Mouse (Mus musculus): Measurements from ENCODE around the gene Fam129b. TPM values are rescaled to one million over a fixed set of nuclear protein-coding genes. Genes with fewer than 3 reads are reported as not detected.

The Fam129b gene
- polyA plus RNA-seq, 1 experiment: 27.2 TPM

- peaks cover 32% of the 10 kb centered on the region for H3K36me3 ChIP-seq (ENCODE audit: control insufficient read depth, insufficient read depth, low read length)
- no peak overlapping the region for H3K4me3 ChIP-seq (ENCODE audit: low read depth, low read length)
- H3K27me3 ChIP-seq (ENCODE audit: control insufficient read depth, insufficient read depth, low read length): no peaks in the 10 kb centered on the region
- H3K27ac ChIP-seq (ENCODE audit: insufficient read depth, low read depth, low read length): no peak overlapping the region
- 74% methylated on average over 10 of the region's 10 CpGs for WGBS
- no peaks in the 10 kb centered on the region for H3K4me1 ChIP-seq (ENCODE audit: control insufficient read depth, insufficient read depth, insufficient read length, low read length)
- TF ChIP-seq POLR2A (IDR thresholded peaks at IDR 0.05; ENCODE audit: low read depth, low read length) (no peak), CTCF (IDR thresholded peaks at IDR 0.05; ENCODE audit: extremely low read depth, insufficient read length, insufficient replicate concordance, low read depth, low read length) (no peak)
Observed at GRCm38 (mm10) chr2:32924306-32924844, 48.5 kb downstream of the Fam129b start.

- Histone ChIP-seq H3K27me3 (ENCODE audit: control insufficient read depth, insufficient read depth, low read length) (no peaks in the 10 kb centered on the region), H3K27ac (ENCODE audit: insufficient read depth, low read depth, low read length) (no peak overlapping the region), H3K4me3 (ENCODE audit: low read depth, low read length) (no peak overlapping the region), H3K36me3 (ENCODE audit: control insufficient read depth, insufficient read depth, low read length) (peaks cover 18% of the 10 kb centered on the region), H3K4me1 (ENCODE audit: control insufficient read depth, insufficient read depth, insufficient read length, low read length) (no peaks in the 10 kb centered on the region)
- 89% methylated on average over 12 of the region's 12 CpGs for WGBS
- TF ChIP-seq POLR2A (IDR thresholded peaks at IDR 0.05; ENCODE audit: low read depth, low read length): no peak
Observed at GRCm38 (mm10) chr2:32926330-32927075, 50.6 kb downstream of the Fam129b start.

DNA sequence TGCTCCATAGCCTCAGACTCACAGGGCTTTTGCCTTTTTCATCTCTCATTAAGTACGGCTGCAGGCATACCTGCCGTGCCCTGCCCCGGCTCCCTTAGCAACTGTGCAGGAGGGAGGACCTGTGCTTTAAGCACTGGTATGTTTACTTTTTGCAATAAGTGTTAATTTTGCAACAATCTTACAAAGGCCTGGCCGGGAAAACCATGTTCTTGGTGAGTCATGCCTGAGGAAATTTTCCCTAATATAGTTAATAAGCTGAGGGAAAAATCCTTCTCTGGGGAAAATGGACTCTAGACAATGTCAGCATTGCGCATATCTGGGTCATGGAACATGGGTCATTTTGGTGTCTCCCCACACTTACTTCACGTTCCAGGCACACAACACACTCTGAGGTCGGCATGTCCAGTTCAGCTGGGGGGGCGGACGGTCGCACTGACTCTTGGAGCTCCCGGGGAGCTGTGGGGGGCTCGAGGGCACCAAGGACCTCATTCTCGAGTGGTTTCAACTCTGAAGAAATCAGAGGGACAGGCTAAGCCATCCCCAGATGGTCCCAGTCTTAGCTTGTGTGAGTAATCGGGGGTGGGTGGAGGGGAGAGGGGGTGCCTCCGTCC lies 51.8 kb downstream of the Fam129b start:
- H3K27ac ChIP-seq (ENCODE audit: insufficient read depth, low read depth, low read length): no peak overlapping the region

GRCm38 (mm10) chr2:32928235-32928946 lies 52.5 kb downstream of the Fam129b start:
- Histone ChIP-seq H3K27me3 (ENCODE audit: control insufficient read depth, insufficient read depth, low read length) (no peaks in the 10 kb centered on the region), H3K4me3 (ENCODE audit: low read depth, low read length) (no peak overlapping the region), H3K4me1 (ENCODE audit: control insufficient read depth, insufficient read depth, insufficient read length, low read length) (no peaks in the 10 kb centered on the region), H3K36me3 (ENCODE audit: control insufficient read depth, insufficient read depth, low read length) (peaks cover 5% of the 10 kb centered on the region; the same call in 1 of the 2 replicates), H3K27ac (ENCODE audit: insufficient read depth, low read depth, low read length) (no peak overlapping the region)
- 55% methylated on average over 10 of the region's 10 CpGs for WGBS
- TF ChIP-seq POLR2A (IDR thresholded peaks at IDR 0.05; ENCODE audit: low read depth, low read length) (no peak), CTCF (IDR thresholded peaks at IDR 0.05; ENCODE audit: extremely low read depth, insufficient read length, insufficient replicate concordance, low read depth, low read length) (peak; percentile 70; the same call in 1 of the 2 replicates)

More for the DNA sequence above, 51.8 kb downstream of the Fam129b start:
- Histone ChIP-seq H3K4me1 (ENCODE audit: control insufficient read depth, insufficient read depth, insufficient read length, low read length) (no peaks in the 10 kb centered on the region), H3K4me3 (ENCODE audit: low read depth, low read length) (no peak overlapping the region), H3K36me3 (ENCODE audit: control insufficient read depth, insufficient read depth, low read length) (peaks cover 10% of the 10 kb centered on the region), H3K27me3 (ENCODE audit: control insufficient read depth, insufficient read depth, low read length) (no peaks in the 10 kb centered on the region)
- 72% methylated on average over 15 of the region's 15 CpGs for WGBS
- no peak for TF ChIP-seq POLR2A (IDR thresholded peaks at IDR 0.05; ENCODE audit: low read depth, low read length)
- TF ChIP-seq CTCF (IDR thresholded peaks at IDR 0.05; ENCODE audit: extremely low read depth, insufficient read length, insufficient replicate concordance, low read depth, low read length): no peak

DNA sequence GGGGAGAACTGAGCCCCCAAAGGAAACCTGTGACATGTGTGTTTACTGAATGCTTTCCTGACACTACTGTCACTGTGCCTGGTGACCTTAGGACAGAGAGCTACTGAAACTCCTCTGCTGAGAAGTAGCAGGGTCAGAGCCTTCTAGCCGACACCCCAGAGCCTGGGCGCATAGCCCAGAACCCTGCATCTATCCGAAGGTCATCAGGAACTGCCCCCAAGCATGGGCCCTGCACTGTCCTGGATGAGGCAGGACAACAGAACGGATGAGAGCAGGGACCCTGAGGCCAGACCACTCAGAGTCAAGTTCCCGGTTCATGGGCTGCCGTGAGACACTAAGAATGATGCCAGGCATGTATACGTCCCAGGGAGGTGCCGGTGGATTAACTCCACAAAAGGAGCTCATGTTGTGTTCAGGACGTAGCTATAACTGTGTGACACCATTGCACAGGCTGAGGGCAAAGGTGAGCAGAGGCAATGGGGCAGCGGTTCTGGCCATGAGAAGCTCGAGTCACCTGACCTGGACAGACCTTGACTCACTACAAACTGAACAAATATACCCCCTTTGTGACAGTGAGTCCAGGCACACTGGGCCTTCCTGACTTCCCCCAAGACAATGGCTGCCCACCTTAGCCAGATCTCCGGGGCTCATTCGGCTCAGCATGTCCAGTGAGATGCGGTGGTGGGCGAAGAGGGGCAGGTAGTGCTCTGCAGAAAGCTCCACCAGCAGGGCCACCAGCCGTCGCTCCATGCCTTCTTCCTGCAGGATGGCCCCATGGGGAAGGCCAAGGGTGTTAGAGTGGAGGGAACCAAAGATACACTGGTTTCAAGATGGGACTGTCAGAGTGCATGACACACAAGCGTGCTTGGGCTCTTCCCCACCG lies 53.3 kb downstream of the Fam129b start:
- Histone ChIP-seq H3K27me3 (ENCODE audit: control insufficient read depth, insufficient read depth, low read length) (no peaks in the 10 kb centered on the region), H3K4me3 (ENCODE audit: low read depth, low read length) (no peak overlapping the region), H3K27ac (ENCODE audit: insufficient read depth, low read depth, low read length) (no peak overlapping the region), H3K36me3 (ENCODE audit: control insufficient read depth, insufficient read depth, low read length) (peaks cover 2% of the 10 kb centered on the region; the same call in 1 of the 2 replicates), H3K4me1 (ENCODE audit: control insufficient read depth, insufficient read depth, insufficient read length, low read length) (no peaks in the 10 kb centered on the region)
- TF ChIP-seq POLR2A (IDR thresholded peaks at IDR 0.05; ENCODE audit: low read depth, low read length) (no peak), CTCF (IDR thresholded peaks at IDR 0.05; ENCODE audit: extremely low read depth, insufficient read length, insufficient replicate concordance, low read depth, low read length) (no peak)
- 89% methylated on average over 19 of the region's 19 CpGs for WGBS

GRCm38 (mm10) chr2:32931730-32932129 lies 55.8 kb downstream of the Fam129b start:
- H3K36me3 ChIP-seq (ENCODE audit: control insufficient read depth, insufficient read depth, low read length): peaks cover 8% of the 10 kb centered on the region
- H3K4me1 ChIP-seq (ENCODE audit: control insufficient read depth, insufficient read depth, insufficient read length, low read length): no peaks in the 10 kb centered on the region
- TF ChIP-seq CTCF (IDR thresholded peaks at IDR 0.05; ENCODE audit: extremely low read depth, insufficient read length, insufficient replicate concordance, low read depth, low read length): no peak
- no peak for TF ChIP-seq POLR2A (IDR thresholded peaks at IDR 0.05; ENCODE audit: low read depth, low read length)
- H3K27ac ChIP-seq (ENCODE audit: insufficient read depth, low read depth, low read length): no peak overlapping the region
- whole genome bisulfite sequencing: 47% methylated on average over 7 of the region's 7 CpGs
- no peaks in the 10 kb centered on the region for H3K27me3 ChIP-seq (ENCODE audit: control insufficient read depth, insufficient read depth, low read length)
- no peak overlapping the region for H3K4me3 ChIP-seq (ENCODE audit: low read depth, low read length)
